Mouse (Mus musculus) mouse trophoblast stem cell (cell line): ENCODE measurements at regions not wholly inside any gene's neighbourhood (a gene's known extent, or its start where the extent isn't known, plus 50 kb on each side); places are given as distances from the start of the nearest gene placed in this dataset.

Source experiments
- in situ Hi-C, 2 experiments: fragments of 300-500 bp; cut with MseI, MboI; formaldehyde crosslinking; loops; 2 replicates in 1 of 2; 3 replicates in 1 of 2; pipeline ENCODE4 v1.15.1; 2025

GRCm38 (mm10) chr10:19532790-19533189 is 59.0 kb upstream of the Ifngr1 start:
- in situ Hi-C loops = no loop called here

GRCm38 (mm10) chr10:19533846-19534245 is 57.9 kb upstream of the Ifngr1 start:
- in situ Hi-C loops = no loop called here
